ENCODE assay signal across 10 mouse cellular contexts in the genomic region with DNA sequence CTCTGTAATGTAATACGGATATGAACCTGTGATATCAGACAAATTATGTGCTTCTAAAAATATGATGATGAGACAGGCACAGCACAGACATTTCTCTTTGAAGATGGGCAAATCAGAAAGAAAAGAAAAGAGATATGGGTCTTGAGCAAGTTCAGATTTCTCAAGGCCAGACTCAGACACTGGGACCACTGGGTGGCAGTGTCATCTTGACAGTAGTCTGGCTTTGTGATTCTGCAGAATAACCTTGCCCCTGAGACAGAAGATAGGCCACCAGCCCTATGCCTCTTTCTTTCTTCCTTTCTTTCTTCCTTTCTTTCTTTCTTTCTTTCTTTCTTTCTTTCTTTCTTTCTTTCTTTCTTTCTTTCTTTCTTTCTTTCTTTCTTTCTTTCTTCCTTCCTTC.
DNase-seq lines count a peak whose midpoint lies in the region; ATAC-seq and TF ChIP-seq lines count a peak whose summit lies in the region.
"Had no signal": no experiment of that assay in that cellular context is flagged by ENCODE, and none has a peak within 500 bp of the region (broad histone marks: within the 10 kb centered on the region; RNA-seq: fewer than 3 reads in every experiment).

No protein-coding gene starts in this region.

- WGBS in lung, postnatal 0 days, result 61% methylated on average over 1 of the region's 1 CpGs

- no peaks in the 10 kb centered on the region for H3K9me3 ChIP-seq in lung, postnatal 0 days (ENCODE audit: low read length)
- H3K9me3 ChIP-seq: stomach, embryonic 15.5 days had no signal

- peak; percentile 14 for DNase-seq in gastrocnemius, postnatal 10 days
- DNase-seq in gastrocnemius, postnatal 25 days, result no peak
- DNase-seq in lung, postnatal 0 days (ENCODE audit: low spot score), result peak; percentile 55
- no peak for DNase-seq in lung, adult 18-20 months
- peak; percentile 19 for DNase-seq in cerebellum, adult 11-12 months
- DNase-seq in lung, postnatal 36 days, result peak; percentile 3
- DNase-seq in thymus, postnatal 36 days, result no peak
- DNase-seq in heart, adult 9 months (ENCODE audit: low spot score in 2 of 2), result no peak

- no peak for TF ChIP-seq EP300 in lung, postnatal 0 days (IDR thresholded peaks at IDR 0.05)

- no peaks in the 10 kb centered on the region for H3K4me1 ChIP-seq in lung, postnatal 0 days (ENCODE audit: insufficient read depth, low read depth, low read length)
- H3K4me1 ChIP-seq: stomach, embryonic 15.5 days had no signal

- H3K4me2 ChIP-seq in lung, postnatal 0 days (replicated peaks; ENCODE audit: low read depth, low read length), result no peak overlapping the region
- H3K4me2 ChIP-seq: stomach, embryonic 15.5 days had no signal

- ATAC-seq in lung, postnatal 0 days, result no peak

- H3K9ac ChIP-seq in lung, postnatal 0 days (replicated peaks; ENCODE audit: low read depth), result no peak overlapping the region
- H3K9ac ChIP-seq: stomach, embryonic 15.5 days had no signal

- H3K4me3 ChIP-seq in lung, postnatal 0 days (ENCODE audit: low read depth, low read length), result no peak overlapping the region
- H3K4me3 ChIP-seq: erythroblast, embryonic 14.5 days; stomach, embryonic 15.5 days had no signal

- H3K36me3 ChIP-seq in lung, postnatal 0 days (ENCODE audit: insufficient read depth, low read length), result no peaks in the 10 kb centered on the region
- H3K36me3 ChIP-seq: stomach, embryonic 15.5 days had no signal

- H3K27ac ChIP-seq in lung, postnatal 0 days (ENCODE audit: low read length), result no peak overlapping the region
- H3K27ac ChIP-seq: stomach, embryonic 15.5 days had no signal

- no peaks in the 10 kb centered on the region for H3K27me3 ChIP-seq in lung, postnatal 0 days (replicated peaks; ENCODE audit: insufficient read depth, low read length)
- H3K27me3 ChIP-seq: stomach, embryonic 15.5 days had no signal

- TF ChIP-seq CTCF in lung, postnatal 0 days (IDR thresholded peaks at IDR 0.05), result peak; percentile 65

Comparison
In these comparisons a context has a peak if more than half of its experiments do, and no peak if none do; other contexts are left out.
1. DNase-seq: peak in gastrocnemius, postnatal 10 days (single experiment), lung, postnatal 0 days (single experiment), cerebellum, adult 11-12 months (single experiment) and lung, postnatal 36 days (single experiment); none in gastrocnemius, postnatal 25 days (single experiment), lung, adult 18-20 months (0 of 2), thymus, postnatal 36 days (0 of 2) and heart, adult 9 months (0 of 2).